Comparison of ENCODE assay signal across 9 mouse cellular contexts in genomic region chr9:59748969-59749368, GRCm38 (mm10). TPM values are rescaled to one million over a fixed set of nuclear protein-coding genes. Genes with fewer than 3 reads are reported as not detected.
DNase-seq lines count a peak whose midpoint lies in the region; ATAC-seq lines count a peak whose summit lies in the region.
"Had no signal": no experiment of that assay in that cellular context is flagged by ENCODE, and none has a peak within 500 bp of the region (broad histone marks: within the 10 kb centered on the region; RNA-seq: fewer than 3 reads in every experiment).

No protein-coding gene starts in this region.

- intact Hi-C loops in left cerebral cortex, postnatal 14 days (cut with DNase I): no loop called here

- ATAC-seq in CD4-positive, CD25-positive, alpha-beta regulatory T cell, adult 4 months: no peak
- ATAC-seq: forebrain, embryonic 16.5 days had no signal

- DNase-seq in adrenal gland, postnatal 14 days: peak; percentile 21
- no peak for DNase-seq in adrenal gland, adult 18-20 months (ENCODE audit: low spot score in 2 of 2)
- DNase-seq in left cerebral cortex, adult 18-20 months (ENCODE audit: low spot score in 2 of 2): peak; percentile 39 to 42
- DNase-seq in left cerebral cortex, postnatal 14 days (ENCODE audit: low spot score in 2 of 2): no peak
- peak; percentile 31 for DNase-seq in brain, adult 2 months (ENCODE audit: low read depth, low spot score)
- DNase-seq in lung, postnatal 14 days: peak; percentile 25
- DNase-seq in thymus, adult 18-20 months: no peak

RNA-seq across cellular contexts. Expression of gene Senp8, which starts 1.5 kb away (rescaled TPM):
- 5.5 and 6.6 TPM in 2 replicates for total RNA-seq in adrenal gland, postnatal 14 days (2021)
- 10 to 100 TPM in 1 of 2 experiments, 1 to 10 TPM in 1; 9.2 to 11.7 TPM for total RNA-seq in adrenal gland, adult 18-20 months (2021)
- 10 to 100 TPM in 1 of 2 experiments, 1 to 10 TPM in 1; 9.9 to 11.6 TPM for total RNA-seq in left cerebral cortex, adult 18-20 months (2021)
- total RNA-seq in left cerebral cortex, postnatal 14 days (2021): 1 to 10 TPM; 4.8 to 7.5 TPM
- polyA plus RNA-seq in CD4-positive, CD25-positive, alpha-beta regulatory T cell, adult 4 months (2017; shearing (Covaris generic)): 1 to 10 TPM; 6.4 to 7.2 TPM

RNA-seq across cellular contexts. Expression of gene Myo9a, which starts 1.7 kb away (rescaled TPM):
- 14.1 and 18.9 TPM in 2 replicates for total RNA-seq in adrenal gland, postnatal 14 days (2021)
- 10 to 100 TPM; 10.2 to 12.1 TPM for total RNA-seq in adrenal gland, adult 18-20 months (2021)
- 10 to 100 TPM; 72.9 to 87.2 TPM for total RNA-seq in left cerebral cortex, adult 18-20 months (2021)
- 10 to 100 TPM; 70.3 to 72.8 TPM for total RNA-seq in left cerebral cortex, postnatal 14 days (2021)
- 10 to 100 TPM; 42.0 to 61.6 TPM for polyA plus RNA-seq in CD4-positive, CD25-positive, alpha-beta regulatory T cell, adult 4 months (2017; shearing (Covaris generic))

Comparison
In these comparisons a context has a peak if more than half of its experiments do, and no peak if none do; other contexts are left out.
1. DNase-seq: peak in adrenal gland, postnatal 14 days (single experiment), left cerebral cortex, adult 18-20 months (2 of 2), brain, adult 2 months (single experiment) and lung, postnatal 14 days (single experiment); none in adrenal gland, adult 18-20 months (0 of 2), left cerebral cortex, postnatal 14 days (0 of 2) and thymus, adult 18-20 months (0 of 2).